Mouse (Mus musculus) ES-Bruce4 (cell line): Measurements from ENCODE around the gene Zc3h18.

ENCODE experiments used
- CTCF ChIP-seq: IDR thresholded peaks from one replicate; pipeline ENCODE4 v1.8.1; 2011; ENCODE audit warnings: low read depth, low read length
- POLR2A ChIP-seq: IDR thresholded peaks from one replicate; pipeline ENCODE4 v1.8.1; 2011; ENCODE audit warnings: low read length; ENCODE audit not compliant: insufficient read depth

DNA sequence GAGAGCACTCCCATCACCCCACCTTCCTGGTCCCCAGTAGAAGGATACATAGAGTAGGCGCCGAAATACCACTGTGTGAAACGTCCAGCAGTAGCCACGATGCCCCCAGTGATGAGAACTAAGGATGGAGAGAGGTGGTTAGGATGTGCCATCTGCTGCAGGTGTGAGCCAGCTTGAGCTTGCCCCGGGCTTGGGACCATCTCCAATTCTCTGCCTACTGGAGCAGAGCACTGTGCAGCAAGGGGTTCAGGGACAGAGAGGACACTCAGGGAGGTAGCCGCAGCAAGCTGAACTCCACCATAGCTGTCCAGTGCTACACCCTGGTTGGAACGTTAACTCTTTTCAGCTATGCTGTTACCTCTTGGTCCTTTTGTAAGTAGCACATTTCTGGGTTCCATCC is 51.2 kb downstream of the Zc3h18 start:
- TF ChIP-seq POLR2A: no peak
- TF ChIP-seq CTCF: no peak
